Mouse (Mus musculus): ENCODE results near the gene Hdhd5.
A peak's percentile ranks its signal among the peaks of the same experiment; 100 is the strongest.

Gene Hdhd5

DNA sequence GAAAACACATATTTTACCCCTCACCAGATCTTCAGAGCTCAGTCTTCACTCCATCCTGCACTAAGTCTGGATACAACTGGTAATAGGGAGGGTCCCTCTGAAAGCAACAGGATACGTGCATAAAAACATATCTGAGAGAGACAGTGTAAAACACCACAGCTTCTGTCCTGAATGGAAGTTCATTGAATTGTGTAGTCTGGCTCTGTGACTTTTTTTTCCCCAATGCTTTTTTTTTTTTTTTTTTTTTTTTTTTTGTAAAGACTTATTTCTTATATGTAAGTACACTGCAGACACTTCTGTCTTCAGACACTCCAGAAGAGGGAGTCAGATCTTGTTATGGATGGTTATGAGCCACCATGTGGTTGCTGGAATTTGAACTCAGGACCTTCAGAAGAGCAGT lies 1.5 kb upstream of the Hdhd5 start:
- no peak for DNase-seq (ENCODE audit: low read depth, low spot score)

DNA sequence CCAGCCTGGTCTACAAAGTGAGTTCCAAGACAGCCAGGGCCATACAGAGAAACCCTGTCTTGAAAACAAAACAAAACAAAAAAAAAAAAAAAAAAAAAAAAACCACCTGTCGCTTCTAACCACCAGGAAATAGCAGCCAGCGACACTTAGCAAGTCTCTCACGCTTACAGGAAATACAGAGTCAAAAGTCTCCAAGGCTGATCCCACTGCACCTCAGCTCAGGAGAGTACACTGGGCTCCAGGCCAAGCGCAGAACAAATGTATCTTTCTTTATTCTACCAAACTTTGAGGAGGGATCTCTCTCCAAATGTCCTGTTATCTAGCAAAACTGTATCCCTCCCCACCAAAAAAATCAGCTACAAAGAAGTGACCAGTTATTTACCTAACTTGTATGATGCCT lies 2.0 kb downstream of the Hdhd5 start:
- no peak for DNase-seq (ENCODE audit: low read depth, low spot score)

DNA sequence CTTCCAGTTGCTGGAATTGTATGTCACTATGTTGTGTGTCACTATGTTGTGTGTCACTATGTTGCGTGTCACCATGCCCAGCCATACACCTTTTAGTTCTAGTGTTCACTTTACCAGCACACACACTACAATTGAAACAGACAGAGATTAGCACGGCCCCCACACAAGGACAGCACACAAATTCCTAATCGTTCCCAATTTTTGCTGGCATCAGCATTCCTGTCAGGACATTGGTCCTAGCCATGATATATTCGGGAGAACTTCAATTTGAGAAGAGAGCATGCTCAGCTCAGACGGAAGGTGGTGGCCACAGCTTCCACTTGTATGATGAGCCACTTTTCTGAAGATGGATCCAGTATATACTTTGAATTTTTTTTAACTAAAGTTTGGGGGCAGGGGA lies 6.3 kb downstream of the Hdhd5 start:
- DNase-seq (ENCODE audit: low read depth, low spot score), result no peak

DNA sequence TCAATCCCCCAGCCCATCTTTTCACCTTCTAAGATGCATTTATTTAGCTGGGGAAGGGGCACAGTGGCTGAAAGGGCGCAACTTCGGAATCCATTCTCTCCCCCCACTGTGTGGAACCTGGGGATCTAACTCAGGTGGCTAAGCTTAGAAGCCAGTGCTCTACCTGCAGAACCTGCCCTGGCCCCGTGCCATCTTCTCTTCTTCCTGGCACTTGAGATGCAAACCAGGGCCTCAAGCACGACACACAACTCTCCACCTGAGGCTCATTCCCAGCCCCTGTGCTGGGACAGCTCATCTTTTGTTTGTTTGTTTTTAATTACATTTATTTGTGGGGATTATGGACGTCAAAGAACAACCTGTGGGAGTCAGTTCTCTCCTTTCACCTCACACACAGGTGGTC lies 11.5 kb downstream of the Hdhd5 start:
- DNase-seq (ENCODE audit: low read depth, low spot score), result no peak

DNA sequence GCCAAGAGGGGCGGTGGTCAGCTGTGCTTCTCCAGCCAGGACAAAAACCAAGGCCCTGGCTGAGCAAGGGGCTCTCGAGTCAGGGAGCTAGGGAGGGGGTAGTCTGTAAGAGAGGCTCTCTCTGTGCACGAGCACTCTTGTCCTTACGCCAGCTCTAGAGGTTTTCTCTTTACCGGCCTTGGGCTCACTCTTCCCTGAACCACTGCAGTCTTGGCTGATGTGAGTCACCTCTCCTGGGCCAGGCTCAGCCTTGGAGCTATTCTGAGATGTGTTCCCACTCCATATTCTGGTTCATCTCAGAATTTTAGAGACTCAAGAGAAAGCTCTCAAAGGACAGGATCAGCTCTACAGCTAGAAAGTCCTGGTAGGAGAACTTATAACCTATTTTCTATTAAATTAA lies 13.8 kb downstream of the Hdhd5 start:
- no peak for DNase-seq (ENCODE audit: low read depth, low spot score)

DNA sequence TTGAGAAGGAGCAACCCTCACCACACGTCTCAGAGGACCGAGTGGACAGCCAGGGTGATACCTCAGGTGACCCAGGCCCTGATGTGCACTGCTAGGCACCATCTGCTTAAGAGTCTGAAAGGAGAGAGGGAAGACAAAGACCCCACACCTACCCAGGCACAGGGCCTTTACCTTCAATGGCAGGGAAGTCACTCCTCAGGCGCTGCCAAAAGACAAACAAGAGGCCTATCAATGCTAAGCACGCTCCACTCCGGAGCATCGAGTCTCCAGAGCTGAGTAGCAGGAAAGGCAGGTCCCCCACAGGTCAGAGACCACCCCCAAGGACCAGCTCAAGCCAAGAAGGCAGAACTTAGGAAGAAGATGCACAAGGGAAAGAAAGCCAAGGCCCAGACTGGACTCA lies 14.2 kb downstream of the Hdhd5 start:
- DNase-seq (ENCODE audit: low read depth, low spot score), result no peak

DNA sequence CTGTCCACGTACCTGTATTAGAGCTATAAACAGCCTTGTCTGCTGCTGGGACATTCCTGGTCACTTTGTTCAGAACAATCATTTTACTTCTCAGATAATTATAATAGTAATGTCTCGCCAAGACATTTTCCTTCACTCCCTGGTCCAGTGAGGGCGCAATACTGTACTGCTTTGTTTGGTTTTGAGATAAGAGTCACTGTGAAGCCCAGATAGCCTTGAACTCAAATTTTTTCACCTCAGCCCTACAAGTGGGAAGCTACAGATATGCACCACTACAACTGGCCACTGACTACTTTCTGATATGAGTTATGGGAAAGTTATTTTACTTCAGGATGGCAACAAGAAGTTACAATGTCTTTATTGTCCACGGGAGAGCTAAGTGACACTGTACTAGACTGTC lies 14.7 kb downstream of the Hdhd5 start:
- DNase-seq (ENCODE audit: low read depth, low spot score), result no peak

DNA sequence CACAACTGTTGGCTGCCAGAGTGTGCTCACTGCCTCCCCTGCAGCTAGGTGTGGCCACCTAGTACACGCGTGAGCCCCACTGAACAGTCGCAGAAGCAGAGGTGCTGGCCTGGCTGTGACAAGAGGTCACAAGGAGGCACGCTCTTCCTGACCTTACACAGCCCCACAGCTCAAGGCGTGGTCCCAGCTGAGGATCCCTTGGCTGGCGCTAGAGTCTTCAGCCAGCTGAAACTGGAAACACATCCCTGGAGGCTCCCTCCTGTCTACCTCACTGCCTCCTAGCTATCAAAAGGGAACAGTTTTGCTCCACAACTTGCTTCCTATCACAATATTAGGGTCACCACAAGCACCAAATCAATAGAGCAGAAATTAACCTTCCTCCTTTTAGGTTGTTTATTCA lies 19.9 kb downstream of the Hdhd5 start:
- DNase-seq (ENCODE audit: low read depth, low spot score), result no peak

DNA sequence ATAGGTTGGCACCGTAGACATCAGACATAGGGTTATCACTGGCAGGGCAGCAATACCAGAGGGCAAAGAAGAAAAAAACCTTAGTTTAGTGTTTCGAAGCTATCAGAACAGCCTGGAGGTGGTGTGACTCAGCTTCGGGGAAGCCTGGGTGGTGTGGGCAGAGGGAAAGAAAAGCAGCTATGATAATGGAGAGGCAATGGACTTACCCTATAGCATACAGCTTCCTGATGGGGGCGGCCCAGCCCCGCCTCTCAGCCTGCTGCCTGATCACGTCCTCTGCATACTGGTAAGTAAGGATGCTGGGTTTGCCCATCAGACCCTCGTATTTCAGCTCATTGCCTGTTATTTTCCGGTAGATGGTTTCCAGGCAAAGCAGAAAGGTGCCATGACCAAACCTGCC lies 20.7 kb downstream of the Hdhd5 start:
- no peak for DNase-seq (ENCODE audit: low read depth, low spot score)

DNA sequence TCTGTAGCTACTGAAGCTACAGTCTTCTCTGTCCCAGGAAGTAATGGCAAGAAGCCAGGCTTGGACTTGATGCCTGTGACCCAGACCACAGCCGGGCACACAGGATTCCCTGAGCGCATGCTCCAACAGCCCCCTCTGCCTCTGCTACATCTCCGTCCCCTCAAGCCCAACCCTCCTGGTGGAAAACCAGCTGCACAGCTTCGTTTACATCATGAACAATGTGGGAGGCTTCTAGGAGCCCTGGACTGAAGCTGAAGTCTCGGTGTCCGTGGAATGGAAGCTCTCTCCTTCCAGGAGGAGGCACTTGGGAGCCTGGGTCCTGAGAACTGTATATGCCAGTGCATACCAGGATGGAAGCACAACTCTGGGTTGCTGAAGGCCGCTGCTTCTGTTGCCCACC lies 21.1 kb downstream of the Hdhd5 start:
- DNase-seq (ENCODE audit: low read depth, low spot score), result no peak

DNA sequence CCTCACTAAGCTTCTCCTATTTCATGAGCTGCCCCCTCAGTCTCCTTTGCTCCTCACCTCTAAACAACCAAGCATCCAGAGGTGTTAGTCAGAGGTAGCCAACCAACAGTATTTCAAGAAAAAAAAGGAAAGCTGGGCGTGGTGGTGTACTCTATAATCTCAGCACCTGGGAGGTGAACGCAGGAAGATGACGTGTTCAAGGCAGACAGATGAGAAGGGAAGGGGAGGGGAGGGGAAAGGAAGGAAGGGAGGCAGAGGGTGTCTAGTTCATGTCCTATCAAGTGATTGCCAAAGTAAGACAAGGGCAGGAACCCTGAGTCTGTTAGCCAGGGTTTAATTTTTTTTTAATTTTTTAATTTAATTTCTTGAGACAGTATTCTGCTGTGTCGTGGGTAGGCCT lies 22.5 kb downstream of the Hdhd5 start:
- no peak for DNase-seq (ENCODE audit: low read depth, low spot score)

DNA sequence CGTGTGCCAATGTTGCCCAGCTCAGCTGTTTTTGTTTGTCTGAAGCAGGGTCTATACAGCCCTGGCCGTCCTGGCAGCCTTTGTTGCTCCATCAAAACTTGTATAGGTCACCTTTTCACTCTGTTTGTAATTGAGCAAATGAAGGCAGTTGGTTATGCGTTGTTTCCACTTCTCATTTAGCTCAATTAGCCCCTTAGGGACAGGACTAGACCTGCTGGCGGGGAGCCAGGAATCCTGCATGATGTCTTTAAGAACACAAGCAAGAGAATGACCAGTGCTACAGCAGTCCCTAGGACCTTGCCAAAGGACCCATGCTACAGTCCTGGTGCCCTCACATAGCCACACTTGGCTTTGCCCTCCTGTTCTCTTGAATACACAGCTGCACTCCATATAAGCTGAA lies 25.6 kb downstream of the Hdhd5 start:
- no peak for DNase-seq (ENCODE audit: low read depth, low spot score)

DNA sequence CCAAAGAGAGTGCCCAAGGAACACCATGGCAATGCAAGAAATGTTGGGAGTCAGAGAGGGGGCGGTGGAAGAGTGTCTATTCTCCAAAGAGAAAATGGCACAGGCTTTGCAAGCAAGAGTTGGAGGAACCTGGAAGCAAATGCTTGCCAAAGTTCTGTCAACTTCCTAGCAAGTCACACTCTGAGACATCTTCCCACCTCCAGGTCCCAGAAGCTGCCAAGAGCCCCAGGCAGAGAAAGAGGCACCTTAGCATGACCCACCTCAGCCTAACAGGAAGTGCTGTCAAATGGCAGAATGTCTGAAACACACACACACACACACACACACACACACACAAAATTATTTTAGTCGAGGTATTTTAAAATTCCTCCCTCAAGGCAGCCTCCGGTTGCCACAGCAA lies 27.1 kb downstream of the Hdhd5 start:
- no peak for DNase-seq (ENCODE audit: low read depth, low spot score)

DNA sequence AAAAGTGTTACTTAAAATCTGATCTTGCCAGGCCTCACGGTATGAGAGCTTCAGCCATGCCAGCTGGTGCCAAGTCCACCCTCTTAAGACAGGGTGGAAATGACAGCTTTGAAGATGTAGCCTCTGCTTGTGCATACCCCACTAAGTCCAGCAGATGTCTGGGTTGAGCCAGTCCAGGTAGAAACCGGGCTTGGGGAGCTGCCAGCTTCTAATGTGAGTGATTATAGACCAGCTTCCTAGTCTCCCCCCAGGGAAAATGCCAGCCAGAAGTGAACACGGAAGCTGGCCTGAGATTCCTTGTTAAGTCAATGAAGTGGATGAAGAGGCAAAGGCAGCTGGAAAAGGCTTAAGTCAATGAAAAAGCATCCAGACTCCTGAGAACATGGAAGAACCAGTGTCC lies 34.6 kb downstream of the Hdhd5 start:
- no peak for DNase-seq (ENCODE audit: low read depth, low spot score)

DNA sequence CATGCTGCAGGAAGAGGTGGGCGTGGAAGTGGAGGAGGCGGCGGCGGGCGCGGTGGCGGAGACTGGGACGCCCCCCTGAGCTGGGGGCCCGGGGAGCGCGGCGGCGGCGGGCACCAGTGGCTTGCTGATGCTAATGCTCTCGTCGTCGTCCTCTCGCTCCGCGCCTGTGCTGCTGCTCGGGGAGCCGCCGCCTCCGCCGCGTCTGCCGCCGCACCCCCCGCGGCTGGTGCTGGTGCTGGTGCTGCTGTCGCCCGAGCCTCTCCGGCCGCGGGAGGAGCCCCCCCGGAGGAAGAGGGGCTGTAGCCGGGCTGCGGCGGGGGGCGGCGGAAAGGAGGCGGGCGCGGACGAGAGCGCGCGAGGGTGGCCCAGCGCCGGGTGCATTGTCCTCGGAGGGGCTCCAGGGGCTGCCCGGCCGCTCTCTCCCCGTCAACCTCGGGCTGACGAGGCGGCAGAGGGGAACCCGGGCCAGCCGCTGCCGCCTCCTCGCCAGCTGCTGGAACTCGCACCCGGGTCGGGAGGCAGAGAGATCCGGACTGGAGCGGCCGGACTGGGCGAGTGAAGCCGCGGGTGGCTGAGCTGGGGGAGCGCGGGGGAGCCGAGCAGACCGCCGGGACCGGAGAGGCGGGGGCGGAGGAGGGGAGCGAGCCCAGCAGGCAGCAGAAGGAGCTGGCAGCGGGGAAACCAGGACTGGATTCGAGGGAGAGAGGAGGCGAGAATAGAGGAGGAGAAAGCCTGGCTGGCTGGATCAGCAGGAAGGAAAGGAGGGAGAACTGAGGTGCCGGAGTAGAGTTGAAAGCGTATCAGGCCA lies 37.5 kb downstream of the Hdhd5 start, which contains the start of gene Tmem121b:
TSS of gene Tmem121b (minus strand) at position 434 of the 808 bp plus-strand sequence.
- peak; percentile 87 for DNase-seq (ENCODE audit: low read depth, low spot score)

DNA sequence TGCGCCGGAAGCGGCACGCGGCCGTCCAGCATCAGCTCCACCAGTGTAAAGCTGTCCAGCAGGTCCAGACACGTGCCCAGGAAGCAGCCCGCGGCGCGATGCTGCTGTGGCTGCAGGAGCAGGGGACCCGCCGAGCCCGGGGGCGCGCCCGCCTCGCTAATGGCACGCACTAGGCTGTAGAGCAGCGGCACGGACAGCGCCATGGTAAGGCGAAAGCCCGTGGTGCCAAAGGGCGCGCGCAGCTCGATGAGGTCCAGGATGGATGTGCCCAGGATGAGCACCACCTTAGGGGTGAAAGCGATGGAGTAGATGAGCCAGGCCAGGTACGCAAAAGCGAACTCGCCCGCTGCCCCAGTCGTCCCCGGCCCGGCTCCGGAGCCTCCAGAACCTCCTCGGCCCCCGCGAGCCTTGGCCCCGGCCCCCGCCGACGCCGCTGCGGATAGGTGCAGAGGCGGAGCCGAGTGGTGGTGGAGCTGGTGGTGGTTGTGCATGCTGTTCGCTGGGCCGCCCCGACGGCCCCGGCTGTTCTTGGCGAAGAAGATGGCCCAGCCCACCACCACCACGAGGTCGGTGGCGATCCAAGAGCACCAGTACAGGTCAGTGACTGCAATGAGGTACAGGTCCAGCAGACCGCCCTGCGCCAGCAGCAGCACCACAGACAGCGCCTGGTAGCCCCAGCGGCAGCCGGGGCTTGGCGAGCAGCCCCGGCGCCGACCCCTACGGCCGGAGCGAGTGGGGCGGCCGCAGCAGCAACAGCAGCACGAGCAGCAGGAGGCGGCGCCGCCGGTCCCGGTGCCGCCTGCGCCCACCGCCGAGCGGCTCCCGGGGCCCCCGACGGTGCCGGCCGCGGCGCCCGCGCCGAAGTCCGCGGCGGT lies 38.4 kb downstream of the Hdhd5 start:
- peak; percentile 62 for DNase-seq (ENCODE audit: low read depth, low spot score)

DNA sequence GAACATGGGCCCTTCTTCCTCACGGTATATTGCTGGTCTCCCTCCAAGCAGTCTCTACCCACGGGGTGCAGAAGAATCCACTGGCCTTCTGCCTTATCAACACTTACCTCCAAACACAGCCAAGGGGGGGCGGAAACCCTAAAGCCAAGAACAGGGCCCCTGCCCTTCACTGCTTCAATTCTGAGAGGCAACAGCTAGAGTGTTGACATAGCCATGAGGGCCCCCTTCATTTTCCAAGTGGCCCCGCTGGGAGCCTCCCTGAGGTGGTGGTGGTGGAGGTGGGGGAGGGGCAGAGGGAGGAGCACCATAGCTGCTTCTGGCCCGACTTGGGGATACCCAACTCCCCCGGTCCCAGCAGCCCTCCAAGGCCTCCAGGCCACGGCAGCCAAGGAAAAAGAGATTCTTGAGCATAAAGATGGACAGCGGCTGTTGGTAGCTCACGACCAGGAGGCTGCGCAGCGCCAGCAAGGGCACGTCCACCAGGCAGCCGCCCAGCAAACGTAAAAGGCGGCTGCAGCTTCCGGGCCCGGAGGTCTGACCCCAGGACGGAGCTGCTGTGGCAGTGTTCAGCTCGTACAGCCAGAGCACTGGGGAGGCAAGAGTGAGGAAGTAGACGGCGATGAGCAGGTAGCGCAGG lies 39.1 kb downstream of the Hdhd5 start:
- DNase-seq (ENCODE audit: low read depth, low spot score), result no peak

DNA sequence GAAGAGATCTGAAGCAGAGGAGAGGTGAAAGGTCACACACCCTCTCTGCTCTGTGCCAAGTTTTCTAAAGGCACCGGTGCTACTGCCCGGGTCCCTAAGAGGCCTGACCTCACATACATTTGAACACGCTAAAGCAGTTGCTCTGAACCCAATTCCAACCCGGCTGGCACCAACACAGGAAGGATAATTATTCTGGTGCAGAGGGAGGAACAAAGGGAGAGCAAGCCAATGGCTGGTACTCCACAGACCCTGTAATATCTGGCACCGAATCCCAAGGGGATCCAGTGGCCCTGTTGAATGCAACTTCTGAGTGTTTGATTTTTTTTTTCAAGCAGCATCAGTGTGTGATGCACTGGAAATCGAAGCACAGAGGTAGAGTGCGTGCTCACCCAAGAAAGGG lies 40.1 kb downstream of the Hdhd5 start:
- DNase-seq (ENCODE audit: low read depth, low spot score), result no peak

DNA sequence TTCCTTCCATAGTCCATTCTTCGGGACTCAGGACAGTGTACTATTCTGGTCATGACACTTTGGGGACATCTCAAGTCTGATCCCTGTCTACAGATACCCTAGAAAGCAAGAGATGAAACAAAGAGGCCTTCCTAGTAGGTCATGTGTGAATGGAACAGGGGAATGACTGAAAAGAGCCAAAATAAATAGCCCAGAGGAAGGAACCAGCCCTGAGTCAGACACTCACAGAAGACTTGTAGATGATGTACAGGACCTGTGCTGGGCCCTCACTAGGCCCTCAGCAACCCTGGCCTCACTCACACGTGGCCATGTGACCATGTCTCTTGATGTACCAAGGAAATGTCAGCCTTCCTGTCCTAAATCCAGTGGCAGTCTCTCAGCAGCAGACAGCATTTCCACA lies 41.7 kb downstream of the Hdhd5 start:
- no peak for DNase-seq (ENCODE audit: low read depth, low spot score)

DNA sequence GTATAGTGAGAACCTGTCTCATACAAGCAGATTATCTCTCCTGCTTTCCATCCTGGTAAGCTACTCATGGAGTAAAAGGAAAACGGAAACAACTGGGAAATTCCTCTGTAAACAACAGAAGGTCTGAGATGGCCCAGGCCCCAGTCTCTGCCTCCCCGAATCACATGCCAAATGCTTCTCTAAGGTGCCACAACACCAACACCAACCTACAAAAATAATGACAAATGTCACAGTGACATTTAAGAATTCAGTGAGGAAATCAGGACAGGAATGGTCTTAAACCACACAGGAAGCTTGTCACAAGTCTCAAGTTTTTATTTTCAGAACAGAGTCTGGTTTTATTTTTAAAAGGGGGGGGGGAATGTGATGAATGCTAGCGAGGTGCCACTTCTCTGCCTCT lies 42.5 kb downstream of the Hdhd5 start:
- DNase-seq (ENCODE audit: low read depth, low spot score), result no peak

DNA sequence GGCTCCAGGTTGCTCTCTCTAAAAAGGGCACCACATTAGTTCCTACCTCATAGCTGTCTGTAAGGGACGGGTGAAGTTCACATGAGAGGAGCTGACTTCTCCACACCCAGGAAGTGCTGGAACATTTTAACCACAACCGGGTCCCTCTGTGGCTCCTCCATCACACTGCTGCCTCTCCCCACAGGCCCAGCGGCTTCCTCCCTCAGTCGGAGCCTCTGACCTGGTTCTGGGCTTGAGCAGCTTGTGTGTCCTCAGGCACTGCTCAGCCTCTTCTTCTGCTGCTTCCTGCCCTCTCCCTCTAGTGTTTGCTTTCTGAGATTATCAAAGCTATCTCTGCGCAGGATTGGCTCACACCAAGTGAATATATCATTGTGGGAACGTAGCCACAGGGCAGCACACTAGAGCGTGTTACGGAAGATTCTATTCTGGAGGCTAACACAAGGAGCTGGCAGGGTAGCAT lies 45.0 kb downstream of the Hdhd5 start:
- no peak for DNase-seq (ENCODE audit: low read depth, low spot score)

DNA sequence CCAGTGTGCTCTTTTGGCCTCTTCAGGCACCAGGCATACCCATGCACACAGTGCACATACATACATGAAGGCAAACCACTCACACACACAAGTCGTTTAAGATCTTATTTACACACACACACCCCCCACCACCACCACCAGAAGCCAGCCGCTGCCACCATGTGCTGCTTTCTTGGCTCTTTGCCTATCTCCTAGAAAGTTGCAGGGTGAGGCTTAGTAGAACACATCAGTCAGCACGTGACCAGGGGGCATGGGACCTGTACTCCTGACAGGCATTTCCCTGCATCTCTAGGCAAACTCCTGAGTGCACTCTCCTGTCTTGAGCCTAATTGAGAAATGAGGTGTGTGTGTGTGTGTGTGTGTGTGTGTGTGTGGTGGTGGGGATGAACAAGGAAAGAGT lies 46.1 kb downstream of the Hdhd5 start:
- no peak for DNase-seq (ENCODE audit: low read depth, low spot score)

Measured in mesoderm, embryonic 11.5 days (tissue).